Mouse (Mus musculus) adrenal gland, adult 18-20 months (tissue): ENCODE data around the gene Olfr1126. TPM values are rescaled to one million over a fixed set of nuclear protein-coding genes. Genes with fewer than 3 reads are reported as not detected.
"Not testable (repeated sequence)": the region's sequence is repeated elsewhere in the genome, so short reads cannot be mapped to it uniquely, and the experiment has no call there.

Source experiments
- DNase-seq, 2 experiments: peaks; one replicate each; pipeline ENCODE4 v3.0.0; 2021 to 2022; ENCODE audit warnings: low spot score in 2 of 2
- long read RNA-seq, 2 experiments: library from polyadenylated mRNA; stranded (forward); transcript quantifications; one replicate each; pipeline ENCODE4 v2.0.0; 2021
- total RNA-seq, 2 experiments: library from RNA; stranded (reverse); gene quantifications; 1 replicate in 1 of 2; 2 replicates in 1 of 2; pipeline ENCODE4 v1.2.3; 2021

Gene Olfr1126
- not detected for total RNA-seq
- long read RNA-seq, experiment 1, result 0 reads
- long read RNA-seq, experiment 2, result 0 reads

DNA sequence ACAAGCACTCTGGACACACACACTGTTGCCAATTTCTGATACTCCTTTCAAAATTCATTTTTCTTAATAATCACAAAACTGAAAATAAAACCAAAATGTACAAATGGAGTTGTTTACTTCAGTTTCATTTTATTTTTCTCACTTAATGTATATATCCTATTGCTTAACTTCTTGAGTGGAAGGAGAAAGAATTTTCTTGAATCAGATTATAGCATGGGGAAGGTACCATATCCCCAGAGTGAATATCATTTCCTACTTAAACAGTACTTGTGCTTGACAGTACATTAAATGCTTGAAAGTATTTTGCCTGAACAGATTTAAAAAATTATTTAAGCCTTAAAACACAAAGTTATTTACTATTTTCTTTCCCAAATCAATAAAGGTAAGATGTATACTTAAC, at the start of gene Olfr1126:
TSS of gene Olfr1126 (plus strand) at position 301 of the 400 bp plus-strand sequence.
- DNase-seq, result no peak

- no peak for DNase-seq
Observed at GRCm38 (mm10) chr2:87416335-87416734, 37.4 kb upstream of the Olfr1126 start, which contains the start of gene Olfr1123. Olfr1123 (plus strand) TSS chr2:87416635.

DNA sequence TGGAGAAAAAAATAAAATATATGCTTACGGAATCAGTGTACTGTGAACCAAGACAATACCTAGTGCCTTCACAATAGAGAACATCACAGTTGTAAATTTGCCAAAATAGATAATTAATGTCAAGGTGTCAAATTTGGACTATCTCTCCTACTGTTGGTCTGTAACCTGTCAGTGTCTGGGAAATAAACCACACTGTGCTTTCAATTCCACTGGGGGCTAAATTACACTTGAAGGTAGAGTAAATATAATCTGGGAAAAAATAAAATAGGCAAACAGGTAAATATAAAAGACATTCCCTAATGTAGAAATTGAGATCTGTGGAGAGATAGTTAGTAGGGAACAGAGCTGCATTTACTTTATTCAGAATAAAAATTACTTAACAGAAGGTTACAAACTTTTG, 23.8 kb upstream of the Olfr1126 start, which contains the start of gene Olfr1124:
TSS of gene Olfr1124 (plus strand) at position 301 of the 400 bp plus-strand sequence.
- DNase-seq, result no peak

- DNase-seq, result no peak
Observed at GRCm38 (mm10) chr2:87437731-87438130, 16.0 kb upstream of the Olfr1126 start.

DNA sequence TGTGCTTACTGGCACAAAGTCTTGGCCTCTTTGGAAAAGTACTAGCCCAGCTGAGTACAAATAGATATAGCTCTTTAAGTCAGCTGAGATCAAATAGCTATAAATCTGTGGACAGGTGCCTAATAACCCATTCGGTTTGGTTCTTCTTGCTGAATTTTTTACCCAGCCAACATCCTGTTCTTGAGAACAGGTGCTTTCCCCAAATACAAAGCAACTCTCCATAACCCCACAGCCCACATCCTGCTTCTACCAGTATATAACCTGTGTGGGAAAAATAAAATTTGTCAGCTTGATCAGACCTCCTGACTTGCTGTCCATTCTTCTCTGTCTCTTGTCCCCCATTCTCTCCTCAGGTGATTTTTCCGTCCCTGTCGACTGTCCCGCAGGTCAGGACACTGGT, 8.0 kb downstream of the Olfr1126 start:
- no peak for DNase-seq

DNA sequence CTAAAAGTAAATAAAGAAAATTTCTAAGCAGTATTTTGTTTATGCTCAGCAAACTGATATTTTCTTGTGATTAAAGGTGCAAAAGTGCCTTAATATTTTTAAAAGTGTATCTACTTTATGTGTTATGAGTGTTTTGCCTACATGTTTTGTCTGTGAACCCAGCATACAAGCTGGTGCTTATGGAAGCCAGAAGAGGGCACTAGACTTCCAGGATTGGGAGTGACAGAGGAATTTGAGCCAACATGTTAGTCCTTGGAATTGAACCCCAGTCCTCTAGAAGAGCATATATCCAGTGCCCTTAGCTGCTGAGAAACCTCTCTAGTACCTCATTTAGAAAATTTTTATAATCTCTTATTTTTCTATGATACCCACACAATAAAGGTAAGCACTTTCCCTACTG, 26.4 kb downstream of the Olfr1126 start:
- DNase-seq, result no peak

- no peak for DNase-seq
Observed at GRCm38 (mm10) chr2:87481158-87481557, 27.4 kb downstream of the Olfr1126 start.

DNA sequence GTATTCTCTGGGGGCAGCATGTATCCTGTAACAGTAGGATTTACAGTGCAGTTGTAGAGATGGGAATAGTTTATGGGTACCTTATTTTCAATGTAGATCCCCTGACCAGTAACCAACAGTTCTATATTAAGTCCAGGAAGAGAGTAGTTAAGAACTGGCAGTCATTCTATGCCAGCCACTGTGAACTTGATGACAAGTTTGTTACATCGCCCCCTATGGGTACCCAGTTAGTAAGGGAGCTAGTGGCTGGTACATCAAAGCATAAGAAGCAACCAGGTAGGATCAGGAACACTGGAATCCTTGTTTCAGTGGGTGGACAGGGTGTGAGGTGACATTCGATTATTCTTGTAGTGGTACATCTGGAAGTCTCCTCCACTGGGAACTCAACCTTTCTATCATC, 28.5 kb downstream of the Olfr1126 start:
- no peak for DNase-seq

DNA sequence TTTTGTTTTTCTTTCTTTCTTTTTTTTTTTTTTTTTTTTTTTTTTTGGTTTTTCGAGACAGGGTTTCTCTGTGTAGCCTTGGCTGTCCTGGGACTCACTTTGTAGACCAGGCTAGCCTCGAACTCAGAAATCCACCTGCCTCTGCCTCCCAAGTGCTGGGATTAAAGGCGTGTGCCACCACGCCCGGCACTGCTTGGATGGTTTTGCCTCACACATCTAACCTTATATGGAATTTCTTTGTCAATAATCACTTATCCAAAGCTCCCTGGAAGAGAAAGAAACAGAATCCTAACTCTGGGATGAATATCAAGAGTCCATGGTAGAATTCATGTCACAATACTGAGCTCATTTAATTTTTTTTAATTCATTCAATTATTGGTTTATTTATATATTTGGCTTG, 43.2 kb downstream of the Olfr1126 start, which contains the start of gene Pramel7:
TSS of gene Pramel7 (minus strand) at position 101 of the 400 bp plus-strand sequence.
- DNase-seq, result not testable (repeated sequence)

DNA sequence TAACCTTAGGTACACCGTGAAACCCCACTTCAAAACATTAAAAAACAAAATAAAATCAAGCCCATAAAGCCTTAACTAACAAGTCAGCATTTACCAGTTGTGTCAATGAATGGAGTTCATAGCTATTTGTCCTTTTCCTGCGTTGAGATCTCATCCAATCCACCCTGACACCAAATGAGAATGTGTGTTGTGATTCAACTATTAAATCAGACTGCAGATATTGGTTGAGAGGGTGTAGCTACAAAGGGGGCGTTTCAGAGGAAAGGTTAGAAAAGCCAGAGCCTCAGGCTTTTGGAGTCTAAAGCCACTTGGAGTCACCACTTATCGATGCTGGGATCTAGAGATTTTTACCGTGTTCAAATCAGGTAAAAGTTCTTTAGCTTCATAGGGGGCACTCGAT, 52.5 kb downstream of the Olfr1126 start, which contains the start of gene Pramel6:
TSS of gene Pramel6 (plus strand) at position 301 of the 400 bp plus-strand sequence.
- DNase-seq, result no peak

Other genes starting within 250 kb of the Olfr1126 start
- not detected for gene Olfr1113, start 245.0 kb upstream of the Olfr1126 start, total RNA-seq
- gene Olfr1115, start 205.9 kb upstream of the Olfr1126 start, total RNA-seq, result not detected
- not detected for gene Olfr1116, start 186.4 kb upstream of the Olfr1126 start, total RNA-seq
- not detected for gene Olfr1118, start 146.4 kb upstream of the Olfr1126 start, total RNA-seq
- not detected for gene Olfr1120, start 99.1 kb upstream of the Olfr1126 start, total RNA-seq
- gene Olfr1121, start 84.1 kb upstream of the Olfr1126 start, total RNA-seq, result not detected
- gene Olfr1122, start 68.1 kb upstream of the Olfr1126 start, total RNA-seq, result not detected
- not detected for gene Olfr1123, start 37.3 kb upstream of the Olfr1126 start, total RNA-seq
- gene Olfr1124, start 23.7 kb upstream of the Olfr1126 start, total RNA-seq, result not detected
- gene Pramel7, start 43.1 kb downstream of the Olfr1126 start, total RNA-seq, result not detected
- not detected for gene Pramel6, start 52.6 kb downstream of the Olfr1126 start, total RNA-seq
- gene Olfr153, start 77.8 kb downstream of the Olfr1126 start, total RNA-seq, result not detected
- gene Olfr1128, start 91.6 kb downstream of the Olfr1126 start, total RNA-seq, result not detected
- not detected for gene Olfr1129, start 119.9 kb downstream of the Olfr1126 start, total RNA-seq
- gene Olfr1130, start 152.2 kb downstream of the Olfr1126 start, total RNA-seq, result not detected
- not detected for gene Olfr1131, start 173.1 kb downstream of the Olfr1126 start, total RNA-seq
- gene Olfr1132, start 183.6 kb downstream of the Olfr1126 start, total RNA-seq, result not detected
- gene Olfr1133, start 193.4 kb downstream of the Olfr1126 start, total RNA-seq, result not detected
- not detected for gene Olfr1134, start 204.5 kb downstream of the Olfr1126 start, total RNA-seq
- not detected for gene Olfr1135, start 219.7 kb downstream of the Olfr1126 start, total RNA-seq
- not detected for gene Olfr1136, start 240.0 kb downstream of the Olfr1126 start, total RNA-seq